Mouse (Mus musculus) megakaryocyte-erythroid progenitor cell, adult 5-6 weeks (primary cell): ENCODE measurements around the gene Tex48. TPM values are rescaled to one million over a fixed set of nuclear protein-coding genes. Genes with fewer than 3 reads are reported as not detected.
A peak's percentile ranks its signal among the peaks of the same experiment; 100 is the strongest.

Experiments
- ATAC-seq: replicated peaks from 2 replicates; pipeline ENCODE4 v1.8.0; 2016; ENCODE audit warnings: mild to moderate bottlenecking, inconsistent platforms; ENCODE audit not compliant: severe bottlenecking, poor library complexity, low FRiP score, low TSS enrichment
- total RNA-seq, 2 experiments: library from RNA; stranded (forward) in 1 of 2; stranded (reverse) in 1 of 2; fragments of 200-1000, 215-1000 nt in 1 of 2; fragments of >200 nt in 1 of 2; fragmentation: Nextera tagmentation in 1 of 2; gene quantifications; 2 replicates each; pipeline ENCODE4 v1.2.3; 2014 to 2017

Gene Tex48
- total RNA-seq (2014; fragmentation: Nextera tagmentation) = not detected in 2 replicates
- total RNA-seq (2017) = not detected in 2 replicates

DNA sequence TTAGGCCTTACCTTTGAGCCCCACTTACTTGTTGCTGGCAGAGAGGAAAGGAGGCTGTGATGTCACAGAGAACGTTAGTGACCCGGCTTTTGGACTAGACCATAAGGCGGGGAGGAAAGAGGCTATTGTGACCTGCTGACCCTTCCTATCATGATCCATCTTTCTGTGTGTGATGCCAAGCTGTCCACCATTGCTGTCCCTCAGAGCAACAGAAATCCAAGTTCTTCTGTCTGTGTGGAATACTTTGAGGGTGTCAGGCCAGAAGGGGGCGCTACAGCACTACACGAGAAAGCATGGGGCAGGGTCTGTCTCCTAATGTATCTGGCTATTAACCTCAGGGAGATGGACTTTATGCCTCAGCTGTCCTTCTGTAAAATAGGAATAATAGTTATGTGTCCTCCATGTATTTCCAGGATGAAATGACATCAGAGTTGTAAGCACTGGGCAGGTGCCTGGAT is at the start of gene Tex48:
Tex48 (minus strand) TSS at position 51 of the 458 bp plus-strand sequence.
- ATAC-seq = no peak

DNA sequence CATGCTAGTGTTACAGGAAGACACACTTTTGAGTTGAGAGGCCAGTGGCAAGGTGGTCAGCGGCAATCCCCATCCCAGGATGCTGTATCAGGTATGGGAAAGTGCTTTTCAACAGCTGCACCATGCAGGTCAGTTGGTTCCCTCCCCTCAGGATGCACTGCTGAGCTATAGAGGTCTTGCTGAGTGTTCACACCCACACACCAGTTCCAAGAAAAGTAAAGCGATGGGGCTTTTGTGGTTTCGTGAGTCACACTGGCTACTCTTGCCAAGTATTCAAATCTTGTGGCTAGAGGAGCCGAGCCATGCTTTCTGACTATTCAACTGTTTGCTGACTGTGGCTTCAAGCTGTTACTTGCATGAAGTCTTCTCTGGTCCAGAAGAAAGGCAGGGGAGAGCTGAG is 46.0 kb upstream of the Tex48 start:
- ATAC-seq = peak; percentile 50

DNA sequence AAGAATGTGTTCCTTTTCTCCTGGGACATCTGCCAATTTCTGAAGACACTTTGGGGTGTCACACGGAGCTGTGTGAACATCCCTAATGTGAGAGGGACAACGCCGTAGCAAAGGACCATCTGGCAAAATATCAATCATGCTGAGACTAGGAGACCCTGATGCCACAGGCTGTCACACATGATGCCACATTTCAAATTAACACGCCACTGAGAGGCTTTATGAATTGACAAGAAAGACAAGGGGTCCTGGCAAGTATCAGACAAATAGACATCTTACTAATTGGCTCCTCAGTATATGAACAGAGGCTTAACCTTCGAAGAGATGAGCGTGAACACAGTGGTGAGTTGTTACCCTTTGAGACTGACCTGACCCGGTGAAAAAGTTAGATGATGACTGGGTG is 43.5 kb upstream of the Tex48 start:
- ATAC-seq = no peak

DNA sequence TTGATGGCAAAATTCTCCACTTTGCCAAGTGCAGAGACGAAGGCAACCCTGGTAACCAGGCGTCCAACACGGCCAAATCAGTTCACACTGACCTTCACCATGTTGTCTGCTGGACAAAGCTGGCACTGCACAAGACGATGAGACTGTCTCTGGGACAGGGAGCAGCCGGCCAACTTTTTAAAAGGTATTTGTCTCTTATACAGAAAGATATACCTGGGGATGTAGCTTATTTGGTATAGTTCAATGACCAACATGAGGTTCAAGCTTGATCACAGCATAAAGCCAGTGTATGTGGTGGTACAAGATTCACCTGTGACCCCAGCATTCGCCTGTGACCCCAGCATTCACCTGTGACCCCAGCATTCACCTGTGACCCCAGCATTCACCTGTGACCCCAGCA is 41.1 kb upstream of the Tex48 start, which contains the start of gene Gm11214:
Gm11214 (minus strand) TSS at position 101 of the 400 bp plus-strand sequence.
- no peak for ATAC-seq

DNA sequence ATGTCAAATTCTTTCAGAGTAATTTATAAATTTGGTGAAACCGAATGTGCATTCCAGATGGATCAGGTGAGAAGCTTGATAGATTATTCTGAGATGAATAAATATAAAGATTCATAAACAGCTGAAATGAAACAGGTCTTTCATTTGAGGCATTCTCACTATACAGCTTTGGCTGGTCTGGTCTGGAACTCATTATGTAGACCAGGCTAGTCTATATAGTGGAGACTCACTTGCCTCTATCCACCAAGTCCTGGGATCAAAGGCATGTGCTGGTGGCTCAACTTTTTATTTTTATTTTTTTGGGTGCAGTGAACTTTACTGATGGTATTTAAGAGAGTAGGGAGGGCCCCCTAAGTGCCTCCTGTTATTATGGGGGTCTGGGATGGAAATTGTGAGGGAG is 39.6 kb upstream of the Tex48 start:
- no peak for ATAC-seq

DNA sequence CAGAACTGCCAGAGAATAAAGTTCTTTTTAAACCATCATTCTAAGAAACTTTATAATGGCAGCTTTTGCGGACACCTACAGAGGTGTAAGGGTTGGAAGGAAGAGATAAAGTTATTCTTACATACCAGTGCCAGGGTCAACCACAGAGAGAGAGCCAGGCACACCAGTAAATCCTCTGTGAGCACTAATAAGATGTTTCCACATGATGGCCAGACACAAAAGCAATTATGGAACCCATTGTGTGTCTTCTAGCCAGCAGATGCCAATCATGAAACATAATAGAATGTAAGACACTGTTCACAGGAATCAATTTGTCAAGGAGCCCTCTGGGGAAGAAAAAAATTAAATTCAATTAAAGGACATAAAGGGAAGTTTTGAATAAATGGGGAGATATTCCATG is 39.2 kb upstream of the Tex48 start:
- no peak for ATAC-seq

DNA sequence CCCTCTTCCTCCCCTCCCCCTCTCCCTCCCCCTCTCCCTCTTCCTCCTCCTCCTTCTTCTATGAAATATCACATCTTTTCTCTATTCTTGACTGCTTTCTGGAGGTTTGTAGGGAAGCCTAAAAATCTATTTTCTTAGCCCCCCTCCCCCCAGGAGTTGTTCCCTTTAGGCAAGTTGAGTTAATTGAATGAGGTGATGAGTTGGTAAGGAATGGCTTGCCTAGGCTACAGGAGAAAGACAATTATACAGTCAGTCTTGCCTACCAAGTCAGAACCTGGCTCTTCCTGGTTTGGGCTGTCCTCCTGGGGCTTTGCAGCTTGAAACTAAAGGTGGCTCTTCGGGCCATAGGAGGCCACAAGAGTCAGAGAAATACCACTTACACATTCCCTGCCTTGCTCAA is 37.5 kb upstream of the Tex48 start:
- ATAC-seq = peak; percentile 47; the same call in 1 of the 2 replicates

DNA sequence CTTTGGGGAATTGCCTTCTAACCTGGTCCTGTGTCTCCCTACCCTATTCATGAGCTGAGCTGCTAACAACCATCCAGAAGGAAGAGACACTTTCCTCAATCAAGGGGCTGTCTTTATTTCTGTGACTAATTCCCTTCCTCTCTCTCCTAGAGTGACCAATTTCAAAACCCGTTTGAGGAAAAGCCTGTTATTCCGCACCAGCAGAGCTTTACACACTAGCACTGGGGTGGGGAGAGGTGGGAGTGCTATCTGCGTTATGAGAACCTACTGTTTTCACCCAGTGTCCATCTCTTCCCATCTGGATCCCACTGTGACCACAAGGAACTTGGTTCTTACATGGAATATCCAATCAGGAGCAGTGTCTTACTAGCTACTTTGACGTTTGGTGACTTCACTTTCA is 36.9 kb upstream of the Tex48 start:
- ATAC-seq = no peak

DNA sequence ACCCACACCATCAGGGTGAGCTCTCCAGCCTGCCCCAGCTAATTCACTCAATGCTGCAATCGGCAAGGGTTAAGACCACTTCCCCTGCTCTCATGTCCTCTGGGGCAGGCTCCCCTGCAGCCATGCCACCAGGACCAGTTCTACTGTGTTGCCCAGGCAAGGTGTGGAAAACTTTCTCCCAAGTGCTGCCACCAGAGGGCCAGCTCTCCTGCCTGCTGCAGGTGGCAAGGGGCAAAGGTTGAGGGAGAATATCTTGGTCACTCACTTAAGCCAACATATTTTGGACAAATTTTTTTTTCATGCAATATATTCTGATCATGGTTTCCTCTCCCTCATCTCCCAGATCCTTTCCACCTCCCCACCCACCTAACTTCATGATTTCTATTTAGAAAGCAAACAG is 32.2 kb upstream of the Tex48 start:
- no peak for ATAC-seq

DNA sequence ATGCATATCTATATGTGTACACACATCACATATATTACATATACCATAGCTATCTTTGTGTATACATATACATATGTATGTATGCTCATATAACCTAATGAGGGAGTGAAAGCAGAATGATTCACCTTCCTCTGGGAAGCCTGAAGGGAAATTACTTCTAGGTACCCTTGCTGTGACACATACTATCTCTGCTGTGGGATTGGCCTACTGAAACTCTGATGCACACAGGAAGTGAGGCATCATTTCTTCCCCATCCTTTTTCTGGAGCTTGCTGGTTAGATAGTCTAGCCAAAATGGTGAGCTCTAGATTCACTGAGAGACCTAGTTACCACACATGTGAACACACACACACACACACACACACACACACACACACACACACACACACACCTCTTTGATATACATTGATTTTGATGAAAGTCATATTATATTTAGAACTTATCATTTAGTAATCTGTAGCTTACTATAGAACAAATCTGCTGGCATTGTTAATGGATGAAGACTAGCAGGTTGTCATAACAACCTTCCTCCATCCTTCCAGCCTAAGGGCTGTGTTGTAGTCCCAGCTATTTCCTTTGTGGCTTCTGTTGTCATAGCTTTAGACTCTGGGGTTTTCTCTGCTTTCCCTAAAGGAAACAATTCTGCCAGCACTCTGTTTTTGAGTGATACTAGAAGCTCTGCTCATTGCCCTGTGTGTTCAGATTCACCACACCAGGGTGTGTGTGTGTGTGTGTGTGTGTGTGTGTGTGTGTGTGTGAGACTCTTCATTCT is 21.9 kb upstream of the Tex48 start:
- ATAC-seq = no peak

DNA sequence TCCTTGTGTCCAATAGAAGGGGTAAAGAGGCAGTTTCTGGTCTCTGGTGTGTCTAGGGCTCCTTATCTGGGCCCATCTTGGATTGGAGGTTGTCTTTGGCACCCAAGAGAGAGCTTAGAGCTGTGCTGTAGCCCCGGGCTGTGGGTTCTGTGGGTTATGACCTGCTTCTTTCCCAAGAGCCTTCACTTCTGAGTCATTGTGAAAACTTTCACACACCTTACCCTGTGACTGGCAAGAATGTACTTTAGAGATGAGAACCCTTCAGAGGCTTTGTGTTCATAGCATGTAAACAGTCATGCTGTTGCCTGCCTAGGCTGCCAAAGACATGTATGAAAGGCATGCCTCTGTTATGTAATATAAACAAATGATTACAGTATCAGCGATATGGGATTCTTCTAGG is 17.6 kb upstream of the Tex48 start:
- ATAC-seq = no peak

DNA sequence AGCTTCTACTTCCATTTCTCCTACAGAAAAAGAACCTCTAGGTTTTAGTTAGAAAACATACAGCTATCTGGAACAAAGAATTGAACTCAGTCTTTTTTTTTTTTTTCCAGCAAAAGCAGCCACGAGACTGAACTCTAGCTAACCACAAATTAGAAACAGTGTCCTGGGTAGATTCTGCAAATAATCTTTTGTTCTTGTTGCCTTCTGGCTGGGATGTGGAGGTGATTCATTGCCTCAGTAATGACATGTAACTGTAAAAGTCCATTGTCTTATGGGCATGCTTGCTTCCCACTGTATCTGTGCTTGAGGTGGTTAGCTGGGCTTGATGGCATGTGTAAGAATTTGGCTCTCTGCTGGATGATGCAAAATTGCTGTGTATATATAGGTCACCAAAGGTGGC is 16.4 kb upstream of the Tex48 start:
- ATAC-seq = no peak

DNA sequence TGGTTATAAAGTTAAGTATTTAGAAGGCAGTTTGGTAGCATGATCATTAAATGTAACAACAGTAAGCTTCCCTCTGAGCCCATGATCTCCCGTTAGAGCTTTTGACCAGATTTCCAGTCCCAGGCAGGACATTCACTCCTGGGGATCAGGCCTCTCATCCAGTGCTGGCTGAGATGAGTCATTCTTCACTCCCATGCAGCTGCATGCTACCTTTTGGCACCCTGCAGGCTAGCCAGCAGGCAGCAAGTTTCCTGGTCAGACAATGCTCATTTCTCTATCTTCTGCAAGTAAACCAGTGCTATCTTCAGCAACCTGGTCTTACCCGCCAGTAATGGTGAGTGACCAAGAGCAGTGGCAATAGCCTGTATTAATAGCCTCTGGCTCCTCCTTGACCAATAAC is 11.0 kb upstream of the Tex48 start:
- no peak for ATAC-seq

DNA sequence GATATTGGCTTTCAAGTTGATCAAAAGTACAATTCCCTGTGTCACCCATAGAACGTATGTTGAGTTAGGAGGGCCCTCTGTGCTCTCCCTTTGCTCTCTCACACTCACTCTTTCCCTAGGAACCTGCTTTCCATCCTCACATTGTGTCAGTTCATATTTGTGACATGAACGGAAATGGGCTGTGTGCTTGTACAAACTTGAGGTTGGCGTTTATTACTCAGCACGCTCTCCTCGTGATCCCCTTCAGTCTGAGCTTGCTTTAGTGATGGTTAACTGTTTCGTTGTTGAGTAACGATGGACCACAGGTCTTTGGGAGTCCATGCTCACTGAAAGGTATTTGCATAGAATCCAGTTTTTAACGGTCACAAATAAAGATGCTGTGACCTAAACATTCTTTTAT is 4.9 kb upstream of the Tex48 start:
- no peak for ATAC-seq

DNA sequence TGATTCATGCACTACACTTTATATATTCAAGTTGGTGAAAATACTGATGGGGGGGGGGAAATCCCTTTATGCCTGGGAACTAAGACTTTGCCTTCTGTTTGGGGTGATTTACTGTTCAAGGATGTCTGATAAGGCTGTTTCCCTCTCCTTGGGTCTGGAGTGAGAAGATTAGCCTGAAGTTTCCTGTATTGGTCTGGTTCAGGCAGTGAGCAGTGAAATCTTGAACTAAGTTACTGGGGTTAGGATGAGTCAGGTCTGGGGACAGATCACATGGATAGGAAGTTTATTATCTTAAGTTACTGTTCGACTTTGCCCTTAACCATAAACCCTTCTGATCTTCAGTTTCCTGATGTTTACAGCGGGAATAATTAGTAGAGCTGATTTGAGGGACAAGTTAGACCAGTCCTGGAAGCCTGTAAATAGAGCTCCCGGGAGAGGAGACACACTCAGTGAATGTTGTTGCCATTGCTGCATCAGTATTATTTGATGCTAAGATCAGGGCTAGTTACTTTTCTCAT is 3.4 kb upstream of the Tex48 start:
- ATAC-seq = peak; percentile 55; the same call in 1 of the 2 replicates

DNA sequence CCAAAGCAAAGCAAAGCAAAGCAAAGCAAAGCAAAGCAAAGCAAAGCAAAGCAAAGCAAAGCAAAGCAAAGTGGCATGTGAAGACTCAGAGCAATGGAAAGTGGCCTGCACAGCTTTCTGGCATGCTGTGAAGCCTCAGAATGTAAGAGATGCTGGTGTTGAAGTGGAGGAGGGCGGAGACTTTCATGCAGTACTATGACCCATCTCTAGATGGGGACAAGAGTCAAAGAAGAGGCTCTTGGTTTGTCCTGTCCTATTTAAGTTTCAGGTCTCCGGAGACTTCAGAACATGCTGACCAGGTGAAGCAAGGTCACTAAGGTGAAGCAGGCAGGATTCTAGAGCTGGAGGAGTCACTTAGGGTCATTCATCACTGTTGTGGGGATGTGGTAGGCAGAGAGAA is 367 bp downstream of the Tex48 start:
- ATAC-seq = no peak

DNA sequence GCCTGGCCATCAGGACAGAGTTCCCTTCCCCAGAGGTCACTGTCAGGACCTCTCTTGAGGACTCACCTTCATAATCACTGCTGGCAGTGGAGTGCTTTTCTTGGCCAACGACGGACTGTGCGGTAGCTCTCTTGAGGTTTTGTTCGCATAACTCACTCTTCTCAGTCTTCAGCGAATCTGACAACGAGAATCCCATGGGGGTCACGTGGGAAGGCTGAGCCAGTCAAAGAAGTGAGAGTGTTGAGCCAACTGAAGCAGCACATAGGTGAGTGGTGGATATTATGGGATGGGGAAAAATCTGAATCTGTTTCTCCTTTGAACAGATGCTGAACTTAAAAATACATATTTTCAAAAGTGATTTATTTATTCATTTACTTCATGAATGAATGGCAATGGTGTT is 13.8 kb downstream of the Tex48 start:
- ATAC-seq = no peak

DNA sequence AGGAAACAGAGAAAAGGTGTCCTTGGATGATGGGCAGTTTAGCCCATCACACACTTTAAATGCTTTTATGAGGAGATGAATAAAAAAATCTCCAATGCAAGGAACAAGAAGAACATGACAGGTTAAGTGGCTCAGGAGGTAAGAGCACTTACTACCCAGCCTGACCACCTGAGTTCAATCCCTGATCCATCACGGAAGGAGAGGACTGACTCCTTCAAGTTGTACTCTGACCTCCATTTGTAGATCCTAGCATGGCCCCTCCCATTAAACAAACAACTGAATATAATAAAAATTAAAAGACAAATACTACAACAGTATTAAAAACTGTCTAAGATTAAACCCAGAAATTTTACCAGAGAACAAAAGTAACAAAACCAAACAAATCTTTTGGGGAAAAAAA is 16.3 kb downstream of the Tex48 start:
- no peak for ATAC-seq

DNA sequence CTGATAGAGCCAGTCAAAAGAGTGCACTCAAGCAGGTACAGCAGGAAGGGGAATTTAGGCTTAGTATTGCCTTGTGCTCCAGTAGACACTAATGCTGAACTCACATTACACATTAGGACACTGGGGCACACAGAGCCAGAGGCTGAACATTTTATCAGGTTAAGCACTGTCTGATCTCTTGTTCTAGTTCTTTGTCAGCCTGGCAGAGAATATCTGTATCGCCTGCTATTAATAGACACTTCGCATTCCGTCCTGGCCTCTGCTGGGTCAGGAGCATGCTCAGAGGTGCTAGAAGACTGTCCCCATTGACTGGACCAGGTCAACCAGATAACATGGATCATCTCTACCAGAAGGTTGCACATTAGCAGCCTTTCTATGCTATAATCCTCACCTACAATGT is 16.7 kb downstream of the Tex48 start:
- ATAC-seq = no peak

DNA sequence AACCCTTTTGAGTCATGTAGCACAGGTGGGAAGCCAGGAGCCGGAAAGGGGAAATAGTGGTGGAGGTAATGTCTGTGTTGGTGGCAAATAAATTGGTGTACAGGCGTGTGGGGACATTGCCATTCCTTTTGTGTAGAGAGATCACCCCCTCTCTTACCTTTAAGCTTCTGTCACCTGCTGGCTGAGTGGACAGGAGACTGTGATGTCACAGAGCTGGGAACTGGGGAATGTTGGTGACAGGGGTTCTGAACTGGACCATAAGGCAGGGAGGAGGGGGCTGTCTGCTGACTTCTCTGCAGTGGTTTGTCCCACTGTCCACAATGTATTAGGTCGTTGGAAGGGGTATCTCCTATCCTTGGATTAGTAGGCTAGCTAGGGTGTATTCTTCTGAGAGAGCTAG is 17.3 kb downstream of the Tex48 start, which contains the start of gene Gm11213:
Gm11213 (minus strand) TSS at position 317 of the 400 bp plus-strand sequence.
- ATAC-seq = no peak

DNA sequence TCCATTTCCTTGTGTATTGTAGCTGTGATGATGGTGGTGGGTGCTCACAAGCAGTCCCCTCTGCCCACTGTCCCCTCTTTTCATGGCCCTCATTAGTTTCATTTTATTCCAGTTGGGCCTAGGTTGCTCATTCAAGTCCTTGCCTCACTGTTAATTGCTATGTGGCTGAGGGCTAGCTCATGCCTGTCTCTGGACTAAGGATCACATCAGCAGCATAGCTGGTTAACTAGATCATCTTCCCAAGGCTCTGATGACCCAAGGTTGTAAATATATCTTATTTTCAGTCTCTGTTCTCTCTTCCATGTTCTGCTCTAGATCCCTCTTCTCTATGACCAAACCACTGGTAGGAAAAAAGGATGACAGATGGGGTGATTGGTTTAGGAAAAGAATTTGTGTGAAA is 21.0 kb downstream of the Tex48 start:
- no peak for ATAC-seq
